Mouse (Mus musculus): ENCODE results near the gene Nfe2l1. TPM values are rescaled to one million over a fixed set of nuclear protein-coding genes. Genes with fewer than 3 reads are reported as not detected.
"Not testable (repeated sequence)": the region's sequence is repeated elsewhere in the genome, so short reads cannot be mapped to it uniquely, and the experiment has no call there.

Gene Nfe2l1
- total RNA-seq, 2 experiments from 2014 or later: 460 to 570 TPM

DNA sequence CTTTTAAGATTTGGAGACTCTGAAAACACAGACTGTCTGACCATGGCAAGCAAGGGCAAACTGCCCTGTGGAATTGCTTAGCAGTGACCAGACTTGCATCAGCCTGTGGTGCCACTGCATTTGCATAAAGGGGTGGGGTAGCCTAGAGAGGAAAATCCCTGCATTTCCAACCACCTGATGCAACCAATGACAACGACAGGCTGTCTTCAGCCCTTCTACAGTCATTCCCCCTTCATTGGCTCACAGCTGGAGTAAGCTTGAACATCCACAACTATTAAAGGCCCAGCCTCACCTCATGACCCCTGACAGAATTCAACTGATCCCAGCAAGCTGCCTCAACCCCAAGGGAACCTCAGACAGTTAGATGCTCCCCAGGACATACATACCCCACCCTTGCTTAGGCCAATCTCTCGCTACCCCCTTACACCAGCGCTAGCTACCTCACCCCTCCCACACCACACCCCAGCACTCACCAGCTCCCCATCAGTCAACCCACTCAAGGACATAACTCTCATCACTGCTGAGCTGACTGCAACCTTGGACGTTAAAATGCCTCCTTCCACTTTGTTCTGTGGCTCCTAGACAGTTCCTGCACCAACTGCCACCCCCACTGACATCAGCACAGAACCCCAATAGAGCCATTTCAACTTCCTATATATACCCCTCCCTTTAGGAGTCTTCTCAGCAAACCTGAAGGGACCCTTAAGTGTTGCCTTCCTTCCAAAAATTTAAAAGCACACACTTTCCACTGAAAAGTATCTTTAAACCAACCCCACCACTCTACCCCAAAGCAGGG lies 6.9 kb downstream of the Nfe2l1 start:
- no peak for DNase-seq (ENCODE audit: low spot score)

GRCm38 (mm10) chr11:96821956-96822355 lies 7.8 kb downstream of the Nfe2l1 start:
- DNase-seq (ENCODE audit: low spot score): no peak

- DNase-seq (ENCODE audit: low spot score): no peak
Measured at GRCm38 (mm10) chr11:96818128-96818710, 11.5 kb downstream of the Nfe2l1 start.

DNA sequence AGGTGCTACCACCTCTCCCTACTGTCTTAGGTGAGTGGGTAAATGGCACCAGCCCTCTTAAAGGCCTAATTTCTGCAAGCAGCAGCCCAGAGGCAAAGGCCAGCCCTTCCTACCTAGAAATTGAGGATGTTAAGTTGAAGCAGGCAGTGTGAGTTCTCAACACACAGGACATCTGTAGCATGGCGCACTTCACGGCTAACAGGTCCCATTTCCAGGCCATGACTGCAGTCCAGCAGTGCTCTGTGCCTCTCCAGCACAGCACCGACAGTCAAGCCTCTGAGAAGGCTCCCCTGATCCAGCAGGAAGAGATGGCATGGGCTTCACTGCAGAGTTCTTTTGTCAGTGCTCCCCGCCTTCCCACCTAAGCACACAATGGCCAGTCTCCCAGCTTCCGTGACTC lies 12.8 kb downstream of the Nfe2l1 start:
- no peak for DNase-seq (ENCODE audit: low spot score)

- no peak for DNase-seq (ENCODE audit: low spot score)
Measured at GRCm38 (mm10) chr11:96816494-96816893, 13.3 kb downstream of the Nfe2l1 start.

- DNase-seq (ENCODE audit: low spot score): no peak
Measured at GRCm38 (mm10) chr11:96815895-96816294, 13.9 kb downstream of the Nfe2l1 start.

DNA sequence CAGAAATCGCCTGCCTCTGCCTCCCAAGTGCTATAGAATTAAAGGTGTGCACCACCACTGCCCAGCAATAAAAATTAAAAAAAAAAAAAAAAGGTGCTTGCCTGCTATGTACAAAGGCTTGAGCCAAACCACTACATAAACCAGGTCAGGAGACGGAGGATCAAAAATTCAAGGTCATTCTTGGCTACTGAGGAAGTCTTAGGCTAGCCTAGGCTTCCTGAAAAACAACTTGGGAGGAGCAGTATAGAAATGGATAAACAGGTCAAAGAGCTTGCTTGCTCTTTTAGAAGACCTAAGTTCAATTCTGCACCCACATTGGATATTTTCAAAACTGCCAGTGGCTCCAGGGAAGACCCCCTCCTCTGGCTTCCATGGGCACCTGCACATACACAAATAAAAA lies 15.3 kb downstream of the Nfe2l1 start:
- DNase-seq (ENCODE audit: low spot score): no peak

- no peak for DNase-seq (ENCODE audit: low spot score)
Measured at GRCm38 (mm10) chr11:96813920-96814319, 15.8 kb downstream of the Nfe2l1 start.

GRCm38 (mm10) chr11:96813455-96813854 lies 16.3 kb downstream of the Nfe2l1 start:
- DNase-seq (ENCODE audit: low spot score): no peak

DNA sequence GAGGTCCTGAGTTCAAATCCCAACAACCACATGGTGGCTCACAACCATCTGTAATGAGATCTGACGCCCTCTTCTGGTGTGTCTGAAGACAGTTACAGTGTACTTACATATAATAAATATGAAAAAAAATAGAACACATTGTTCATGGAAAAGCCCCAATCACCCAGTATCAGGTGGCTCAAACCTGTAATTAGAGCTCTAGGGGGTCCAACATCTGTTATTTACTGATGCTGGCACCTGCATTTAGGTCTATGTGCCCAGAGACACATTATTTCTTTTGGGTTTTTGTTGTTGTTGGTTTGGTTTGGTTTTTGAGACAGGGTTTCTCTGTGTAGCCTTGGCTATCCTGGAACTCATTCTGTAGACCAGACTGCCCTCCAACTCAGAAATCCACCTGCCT lies 18.6 kb downstream of the Nfe2l1 start:
- DNase-seq (ENCODE audit: low spot score): not testable (repeated sequence)

GRCm38 (mm10) chr11:96809562-96810235 lies 20.1 kb downstream of the Nfe2l1 start:
- DNase-seq (ENCODE audit: low spot score): no peak

- no peak for DNase-seq (ENCODE audit: low spot score)
Measured at GRCm38 (mm10) chr11:96808066-96808465, 21.7 kb downstream of the Nfe2l1 start.

DNA sequence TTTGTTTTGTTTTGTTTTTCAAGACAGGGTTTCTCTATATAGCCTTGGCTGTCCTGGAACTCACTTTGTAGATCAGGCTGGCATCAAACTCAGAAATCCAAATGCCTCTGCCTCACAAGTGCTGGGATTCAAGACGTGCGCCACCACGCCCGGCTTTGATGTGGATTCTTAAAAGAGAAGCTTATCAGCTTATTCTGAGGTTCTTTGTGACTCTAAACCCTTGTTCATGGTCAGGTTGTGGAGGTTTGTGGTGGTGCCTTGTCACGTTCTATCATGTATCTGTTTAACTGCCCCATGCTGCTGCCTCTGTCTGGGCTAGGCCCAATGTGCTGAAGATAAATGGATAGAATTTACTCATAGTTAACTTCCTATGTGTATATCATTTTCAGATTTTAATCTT lies 24.2 kb downstream of the Nfe2l1 start:
- DNase-seq (ENCODE audit: low spot score): no peak

DNA sequence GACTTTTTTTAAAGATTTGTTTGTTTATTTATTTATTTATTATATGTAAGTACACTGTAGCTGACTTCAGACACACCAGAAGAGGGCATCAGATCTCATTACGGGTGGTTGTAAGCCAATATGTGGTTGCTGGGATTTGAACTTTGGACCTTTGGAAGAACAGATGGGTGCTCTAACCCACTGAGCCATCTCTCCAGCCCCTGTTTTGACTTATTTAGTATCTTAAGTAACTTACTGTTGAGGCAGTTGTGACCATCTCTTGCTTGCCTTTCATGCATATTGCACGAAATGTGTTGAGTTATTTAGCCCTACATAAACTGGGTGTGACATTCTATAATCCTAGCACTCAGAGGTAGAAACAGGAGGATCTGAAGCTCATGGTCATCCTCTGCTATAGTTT lies 30.3 kb downstream of the Nfe2l1 start:
- no peak for DNase-seq (ENCODE audit: low spot score)

GRCm38 (mm10) chr11:96796586-96796985 lies 33.2 kb downstream of the Nfe2l1 start:
- no peak for DNase-seq (ENCODE audit: low spot score)

- no peak for DNase-seq (ENCODE audit: low spot score)
Measured at GRCm38 (mm10) chr11:96796081-96796480, 33.7 kb downstream of the Nfe2l1 start.

DNA sequence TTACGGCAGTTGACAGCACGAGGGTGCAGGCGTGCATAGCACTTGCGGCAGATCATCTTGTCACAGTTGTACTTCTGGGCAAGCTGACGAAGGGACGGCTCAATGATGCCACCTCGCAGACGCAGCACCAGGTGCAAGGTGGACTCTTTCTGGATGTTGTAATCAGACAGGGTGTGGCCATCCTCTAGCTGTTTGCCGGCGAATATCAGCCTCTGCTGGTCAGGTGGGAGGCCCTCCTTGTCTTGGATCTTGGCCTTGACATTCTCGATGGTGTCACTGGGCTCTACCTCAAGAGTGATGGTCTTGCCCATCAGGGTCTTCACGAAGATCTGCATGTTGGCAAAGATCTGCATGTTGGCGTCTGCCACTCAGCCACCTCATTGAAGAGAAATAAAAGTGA lies 34.3 kb downstream of the Nfe2l1 start:
- no peak for DNase-seq (ENCODE audit: low spot score)

DNA sequence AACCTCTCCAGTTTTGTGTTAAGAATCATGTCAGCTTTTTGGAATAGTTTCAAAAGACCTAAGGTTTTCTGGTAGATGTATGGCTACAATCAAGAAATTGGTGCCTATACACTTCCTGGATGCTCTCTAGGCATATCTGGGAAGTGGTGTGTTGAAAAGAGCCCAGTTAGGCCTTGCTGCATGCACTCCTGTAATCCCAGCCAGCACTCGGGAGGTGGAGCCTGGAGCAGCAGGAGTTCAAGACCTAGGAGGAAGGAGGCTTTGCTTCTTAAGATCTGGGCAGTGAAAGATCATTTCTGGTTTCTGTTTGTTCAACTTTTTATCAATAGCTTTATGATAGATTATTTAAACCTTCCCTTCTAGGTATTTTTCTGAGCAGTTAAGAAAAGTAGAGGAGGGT lies 39.1 kb downstream of the Nfe2l1 start:
- no peak for DNase-seq (ENCODE audit: low spot score)

- no peak for DNase-seq (ENCODE audit: low spot score)
Measured at GRCm38 (mm10) chr11:96789990-96790389, 39.8 kb downstream of the Nfe2l1 start.

- peak; percentile 91 for DNase-seq (ENCODE audit: low spot score)
Measured at GRCm38 (mm10) chr11:96788871-96789795, 40.6 kb downstream of the Nfe2l1 start, which contains the start of gene Cbx1. Gene Cbx1, plus strand, starts transcription at chr11:96789127.

- no peak for DNase-seq (ENCODE audit: low spot score)
Measured at GRCm38 (mm10) chr11:96786731-96787450, 42.9 kb downstream of the Nfe2l1 start.

All from gastrocnemius, adult 18-20 months (tissue).